Mouse (Mus musculus) left cerebral cortex, adult 11 months (tissue): ENCODE results near the gene Atp8b5.

Source experiments
- DNase-seq: peaks from one replicate; pipeline ENCODE4 v3.0.0; 2022; ENCODE audit warnings: low spot score

Gene Atp8b5

DNA sequence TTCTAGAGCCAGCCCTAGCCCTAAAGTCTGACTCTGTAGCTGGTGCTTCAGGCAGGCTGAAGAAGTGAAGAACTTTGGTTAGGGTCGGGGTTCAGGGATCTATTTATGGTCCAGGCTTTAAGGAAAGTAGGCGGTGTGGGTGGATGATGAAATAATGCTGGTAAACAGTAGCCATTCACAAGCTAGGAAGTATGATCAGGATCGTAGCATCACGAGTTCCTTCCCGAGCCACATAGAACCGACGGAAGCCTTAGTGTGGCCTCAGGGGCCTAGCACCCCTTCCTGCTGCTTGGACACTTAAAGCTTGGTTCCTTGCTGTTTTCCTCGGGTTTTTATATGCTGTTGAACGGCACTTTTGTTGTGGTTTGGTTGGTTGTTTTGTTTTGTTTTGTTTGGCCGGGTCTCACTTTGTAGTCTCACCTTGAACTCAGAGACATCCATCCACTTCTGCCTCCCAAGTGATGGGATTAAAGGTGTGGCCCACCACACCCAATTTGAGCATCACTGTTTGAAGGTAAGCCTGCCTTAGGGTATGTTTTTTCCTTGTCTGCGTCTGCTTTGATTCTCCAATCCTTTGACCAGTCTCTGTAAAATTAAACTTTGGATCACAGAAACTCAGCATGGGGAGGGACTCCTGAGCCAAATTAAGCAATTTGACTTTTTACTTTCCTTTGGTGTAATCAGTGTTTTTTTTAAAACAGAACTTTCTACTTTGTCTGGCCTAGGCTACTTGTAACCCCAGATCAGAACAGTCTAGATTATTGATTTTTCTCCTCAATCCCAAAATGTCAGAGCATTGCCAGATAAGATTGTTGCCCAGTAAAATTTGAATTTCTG, 116.5 kb downstream of the Atp8b5 start:
- DNase-seq = no peak

DNA sequence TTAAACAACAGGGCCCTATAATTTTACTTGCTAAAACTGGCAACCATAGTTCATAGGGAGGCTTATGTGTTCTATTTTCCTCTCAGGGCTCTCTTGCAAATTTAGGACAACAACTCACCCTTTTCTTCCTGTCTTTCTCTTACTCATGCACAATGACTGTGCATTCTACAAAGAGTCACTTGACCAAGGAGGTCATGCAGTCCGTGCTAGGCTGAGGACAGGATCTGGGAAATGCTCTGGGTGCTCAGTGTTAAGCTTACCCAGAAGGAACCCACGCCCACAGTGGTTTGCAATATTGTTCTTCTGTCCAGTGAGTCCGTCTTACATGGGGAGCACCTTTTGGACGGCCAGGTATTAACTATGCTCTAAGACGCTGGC, 117.1 kb downstream of the Atp8b5 start:
- no peak for DNase-seq

DNA sequence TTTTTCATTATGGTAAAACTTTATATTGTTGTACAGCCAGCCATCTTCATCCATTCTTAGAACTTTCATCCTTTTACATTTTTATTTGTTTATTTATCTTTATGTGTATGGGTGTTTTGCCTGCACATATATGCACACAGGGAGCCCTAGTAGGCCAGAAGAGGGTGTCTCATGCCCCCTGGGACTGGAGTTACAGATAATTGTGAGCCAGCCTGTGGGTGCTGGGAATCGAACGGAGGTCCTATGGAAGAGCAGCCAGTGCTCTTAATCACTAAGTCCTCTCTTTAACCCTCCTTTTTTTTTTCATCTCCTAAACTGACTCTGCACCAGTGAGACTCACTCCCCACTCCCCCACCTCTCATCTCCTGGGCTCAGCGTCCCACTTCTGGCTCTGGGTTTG, 117.6 kb downstream of the Atp8b5 start:
- no peak for DNase-seq

DNA sequence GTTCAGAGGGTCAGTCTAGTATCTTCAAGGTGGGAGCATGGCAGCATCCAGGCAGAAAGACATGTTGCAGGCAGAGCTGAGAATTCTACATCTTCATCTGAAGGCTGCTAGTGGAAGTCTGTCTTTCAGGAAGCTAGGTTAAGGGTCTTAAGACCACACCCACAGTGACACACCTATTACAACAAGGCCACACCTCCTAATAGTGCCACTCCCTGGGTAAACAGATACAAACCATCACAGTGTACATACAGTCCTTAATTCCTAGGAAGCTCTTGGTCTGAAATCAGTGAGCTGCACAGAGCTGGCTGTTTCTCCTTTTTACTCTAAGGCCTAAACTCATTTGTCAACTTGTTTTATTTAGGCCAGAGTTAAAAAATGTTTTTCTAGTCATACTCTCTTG, 120.0 kb downstream of the Atp8b5 start:
- no peak for DNase-seq

DNA sequence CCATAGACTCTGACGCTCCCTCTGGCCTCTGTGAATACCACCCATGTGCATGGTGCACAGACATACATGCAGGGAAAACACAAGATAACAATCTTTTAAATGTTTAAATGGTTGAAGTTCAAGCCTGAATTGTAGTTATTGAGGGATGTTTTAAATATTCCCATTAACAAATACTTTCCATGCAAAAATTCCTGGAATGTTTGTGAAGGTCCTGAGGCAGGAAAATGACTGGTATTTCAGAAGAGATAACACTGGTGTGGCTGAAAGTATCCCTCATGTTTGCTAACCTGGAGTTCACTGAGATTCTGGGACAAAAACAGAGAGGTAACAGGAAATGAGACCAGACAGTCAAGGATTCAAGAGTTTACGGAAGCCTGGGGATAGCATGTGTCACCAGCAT, 122.4 kb downstream of the Atp8b5 start:
- no peak for DNase-seq

DNA sequence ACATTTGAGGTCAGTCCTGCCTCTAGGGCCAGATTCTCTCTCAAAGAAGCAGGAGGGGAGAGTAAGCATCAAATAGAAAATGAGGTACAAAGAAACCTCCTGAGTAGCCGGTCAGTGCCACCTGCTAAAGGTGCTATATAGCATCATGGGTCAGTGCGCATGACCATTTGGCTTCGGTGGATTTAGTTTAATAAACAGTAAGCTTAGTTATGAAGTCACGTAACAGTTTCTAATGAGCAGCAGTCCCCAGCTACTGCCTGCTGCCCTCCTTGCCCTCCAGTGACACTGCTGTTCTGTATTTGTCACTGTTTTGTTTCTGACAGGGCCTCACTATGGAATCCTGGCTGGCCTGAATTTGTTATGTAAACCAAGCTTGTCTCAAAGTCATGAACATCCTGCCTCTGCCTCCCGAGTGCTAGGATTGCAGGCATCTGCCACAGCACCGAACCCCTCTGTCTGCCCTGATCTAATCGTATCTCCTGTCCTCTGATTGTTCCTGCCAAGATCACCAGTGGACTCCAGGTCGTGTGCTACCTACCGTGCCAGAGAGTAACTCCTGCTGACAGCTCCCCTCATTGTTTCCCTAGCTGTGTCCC, 123.0 kb downstream of the Atp8b5 start:
- no peak for DNase-seq

DNA sequence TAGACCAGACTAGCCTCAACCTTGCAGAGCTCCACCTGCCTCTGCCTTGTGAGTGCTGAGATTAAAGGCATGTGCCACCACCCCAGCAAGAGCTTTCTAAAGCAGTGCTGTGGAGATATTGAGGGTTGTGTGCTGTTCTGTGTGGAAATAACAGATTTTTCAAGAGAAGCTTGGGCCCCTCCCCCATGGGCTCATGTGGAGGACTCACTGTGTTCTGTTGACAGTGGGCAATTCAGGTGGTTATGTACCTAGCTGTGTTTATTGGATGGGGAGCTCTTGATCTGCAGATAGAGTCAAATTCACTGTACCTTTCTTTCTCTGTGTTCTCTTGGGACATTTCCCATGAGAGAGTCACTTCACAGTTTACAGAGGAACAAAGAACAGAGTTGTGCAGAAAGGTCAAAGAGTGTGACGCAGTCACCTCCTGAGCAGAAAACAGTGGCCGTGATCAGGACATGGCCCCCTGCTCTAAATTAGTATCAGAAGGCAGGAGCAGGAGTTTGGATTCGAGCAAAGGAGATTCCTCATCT, 124.6 kb downstream of the Atp8b5 start:
- no peak for DNase-seq

DNA sequence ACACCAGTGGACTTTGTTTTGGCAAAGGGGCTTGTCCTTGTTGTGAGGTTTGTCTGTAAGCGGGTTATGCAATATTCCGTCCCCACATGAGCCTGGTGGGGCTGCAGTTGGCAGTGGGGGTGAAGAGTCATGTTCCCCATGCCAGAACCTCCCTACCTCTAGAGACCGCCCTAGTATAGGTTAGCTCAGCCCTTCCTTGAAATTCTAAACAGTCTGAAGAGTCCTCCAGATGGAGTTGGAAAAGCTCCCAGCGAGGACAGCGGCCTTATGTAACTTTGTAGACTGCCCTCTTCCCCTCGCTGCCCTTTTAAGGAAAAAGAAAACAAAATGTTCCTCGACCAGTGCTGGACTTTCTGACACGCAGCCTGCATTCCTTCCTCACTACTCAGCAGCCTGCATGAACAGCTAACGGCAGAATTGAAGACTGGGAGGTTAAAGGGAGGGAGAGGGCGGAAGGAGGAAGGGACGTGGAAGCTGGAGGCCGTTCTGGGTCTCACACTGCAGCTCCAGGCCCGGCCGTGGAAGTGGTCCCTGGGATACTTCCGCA, 127.5 kb downstream of the Atp8b5 start:
- no peak for DNase-seq

DNA sequence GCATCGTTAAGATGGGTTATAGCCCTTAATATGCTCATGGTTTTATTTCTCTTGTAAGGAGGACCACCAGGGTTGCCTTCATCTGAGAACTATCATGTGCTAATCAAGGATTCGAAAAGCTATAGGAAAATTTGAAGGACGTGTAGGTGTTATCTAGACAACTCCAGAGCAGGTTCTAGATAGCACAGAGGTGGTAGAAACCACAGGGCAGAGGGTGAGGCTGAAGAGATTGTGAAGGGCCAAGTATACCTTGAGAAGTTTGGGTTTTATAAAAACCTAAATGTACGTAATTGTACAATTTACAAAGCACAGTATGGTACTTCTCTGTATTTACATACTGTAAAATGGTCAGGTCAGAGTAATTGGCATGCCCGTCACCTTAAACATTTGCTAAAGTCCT, 128.2 kb downstream of the Atp8b5 start:
- no peak for DNase-seq

DNA sequence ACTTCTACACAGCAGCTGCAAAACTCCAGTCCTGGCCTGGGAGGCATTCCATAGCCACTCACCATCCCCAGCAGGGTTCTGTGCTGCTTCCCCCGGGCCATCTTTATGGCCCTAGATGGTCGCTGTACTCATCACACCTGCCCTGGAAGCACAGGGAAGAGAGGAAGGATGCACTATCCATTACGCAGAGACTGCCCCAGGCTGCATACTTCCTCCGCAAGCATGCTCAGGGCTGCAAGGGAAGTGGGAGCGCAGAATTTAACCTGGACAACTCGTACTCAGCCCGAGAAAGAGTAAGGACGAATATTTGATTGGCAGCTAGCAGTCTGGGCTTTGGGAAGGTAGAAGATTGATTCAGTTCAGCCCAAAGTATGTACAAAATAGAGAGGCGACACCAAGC, 128.9 kb downstream of the Atp8b5 start:
- no peak for DNase-seq

DNA sequence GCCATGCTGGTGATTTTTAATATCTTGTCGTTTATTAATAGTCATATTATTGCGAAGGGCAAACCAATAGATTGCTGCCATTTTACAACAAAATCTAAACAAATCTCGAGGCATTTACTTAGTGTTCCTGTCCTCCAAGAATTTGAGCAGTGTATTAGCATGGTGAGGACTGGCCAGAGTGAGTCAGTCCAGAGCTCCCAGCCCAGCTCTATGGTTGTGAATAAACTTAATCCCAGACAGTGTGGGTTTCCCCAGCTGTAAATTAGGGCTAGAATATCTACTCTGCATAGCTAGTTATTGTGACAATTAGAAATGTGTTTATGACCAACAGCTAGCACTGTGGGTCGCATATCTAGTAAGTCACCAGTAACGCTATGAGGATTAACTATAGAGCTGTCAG, 129.4 kb downstream of the Atp8b5 start:
- no peak for DNase-seq

DNA sequence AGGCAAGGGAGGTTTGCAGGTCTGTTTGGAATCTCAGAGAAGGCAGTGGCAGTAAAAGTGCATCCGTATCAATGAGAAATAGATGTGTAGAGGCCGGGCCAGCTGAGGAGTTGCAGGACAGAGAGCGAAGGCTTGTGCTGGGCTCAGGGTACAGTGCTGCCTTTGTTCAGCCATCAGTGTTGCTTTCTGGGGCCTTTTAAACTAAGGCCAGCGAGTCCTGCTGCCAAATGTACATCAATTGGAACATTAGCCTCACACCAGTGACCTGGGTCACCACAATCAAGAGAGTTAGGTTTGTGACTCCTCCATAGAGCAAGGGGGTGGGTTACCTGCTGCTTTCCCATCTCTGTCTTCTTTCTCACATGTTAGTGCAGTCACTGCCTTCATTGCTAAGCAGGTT, 131.1 kb downstream of the Atp8b5 start:
- DNase-seq = no peak

DNA sequence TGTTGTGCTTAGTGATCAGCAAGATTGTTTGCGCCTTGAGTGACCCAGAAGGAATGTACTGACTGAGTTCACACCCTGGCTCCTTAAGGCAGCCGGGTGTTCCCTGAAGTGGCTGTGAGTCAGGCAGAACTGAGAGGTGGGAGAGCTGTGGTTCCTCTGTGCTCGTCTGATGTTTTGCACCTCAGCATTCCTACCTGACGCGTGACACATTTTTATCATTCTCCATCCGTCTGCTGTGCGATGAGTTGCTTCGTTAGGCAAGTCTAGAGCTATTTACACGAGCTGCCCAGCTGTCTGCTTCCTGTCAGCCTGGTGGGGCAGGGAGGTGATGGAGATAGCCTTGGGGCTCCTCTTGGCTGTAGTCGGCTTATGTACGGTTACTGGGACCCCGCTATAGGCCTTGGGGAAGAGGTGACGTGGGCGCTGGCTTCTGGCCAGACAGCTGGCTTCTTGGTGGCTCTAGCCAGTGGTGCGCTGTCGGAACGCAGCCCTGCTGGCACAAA, 131.9 kb downstream of the Atp8b5 start:
- no peak for DNase-seq

DNA sequence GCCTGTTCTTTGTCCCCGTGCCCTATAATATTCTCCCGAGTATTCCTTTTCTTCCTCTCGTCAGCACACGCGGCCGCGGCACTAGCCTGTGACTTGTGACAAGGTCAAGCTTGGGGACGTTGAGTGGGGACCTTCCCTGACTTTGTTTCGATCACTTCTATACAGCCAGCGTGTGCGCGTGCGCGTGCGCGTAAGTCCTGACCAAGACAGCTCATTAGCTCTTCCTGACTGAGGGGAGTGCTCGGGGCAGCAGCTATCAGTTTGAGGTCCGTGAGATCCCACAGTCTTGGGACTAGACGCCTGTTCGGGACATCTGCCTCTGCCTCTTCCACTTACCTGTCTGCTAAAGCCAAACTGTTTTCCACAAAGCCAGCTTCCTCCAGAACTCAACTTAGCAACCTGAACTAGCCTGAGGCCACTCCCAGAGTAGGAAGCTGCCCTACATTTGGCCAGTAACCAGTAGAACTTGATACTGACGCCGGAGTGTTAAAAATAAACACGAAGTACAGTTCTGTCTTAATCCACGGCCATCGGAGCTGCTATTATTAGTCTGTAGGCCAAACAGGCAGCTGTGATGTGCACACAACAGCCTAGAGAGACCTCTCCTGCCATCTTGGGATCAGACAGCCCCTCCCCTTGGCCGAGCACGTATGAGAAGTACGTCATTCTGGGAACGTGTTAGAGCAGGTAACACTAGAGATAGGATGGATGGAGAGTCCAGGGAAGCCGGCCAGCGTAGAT, 132.6 kb downstream of the Atp8b5 start:
- DNase-seq = no peak

DNA sequence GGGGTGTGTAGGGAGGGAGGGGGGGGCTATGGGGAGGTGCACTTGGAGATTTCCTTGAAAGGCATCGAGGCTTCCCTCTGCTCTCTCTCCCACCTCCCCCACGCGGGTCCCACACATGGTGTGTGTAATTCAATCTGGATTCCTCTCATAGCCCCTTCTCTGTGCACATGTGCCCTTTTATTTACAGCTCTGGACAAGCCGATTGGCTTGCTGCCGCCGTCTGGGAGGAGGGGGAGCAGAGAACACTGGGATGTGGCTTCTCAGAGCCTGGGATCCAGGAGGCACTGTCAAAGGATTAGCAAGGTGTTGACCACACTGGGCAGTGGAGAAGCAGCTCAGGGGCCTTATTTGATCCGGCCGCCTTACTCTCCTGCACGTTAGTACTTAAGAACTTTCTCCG, 134.0 kb downstream of the Atp8b5 start:
- DNase-seq = no peak

DNA sequence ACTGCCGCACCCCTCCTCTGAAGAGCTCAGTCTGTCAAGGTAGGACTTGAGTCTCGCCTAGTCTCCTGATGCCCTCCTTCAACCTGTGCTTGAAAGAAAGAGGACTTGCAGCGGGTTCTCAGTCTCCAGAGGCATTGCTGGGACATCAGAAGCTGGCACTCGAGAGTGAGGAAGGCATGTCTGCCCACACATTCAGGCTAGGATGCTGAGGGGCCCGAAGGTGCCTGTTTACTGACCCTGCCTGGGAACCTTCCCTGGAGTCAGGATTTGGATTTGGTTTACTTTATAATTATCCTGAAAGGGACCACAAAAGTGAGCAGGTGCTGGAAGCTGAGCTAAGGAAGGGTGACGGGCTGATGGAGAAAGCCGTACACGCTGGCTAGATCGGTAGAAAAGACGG, 134.5 kb downstream of the Atp8b5 start:
- no peak for DNase-seq

DNA sequence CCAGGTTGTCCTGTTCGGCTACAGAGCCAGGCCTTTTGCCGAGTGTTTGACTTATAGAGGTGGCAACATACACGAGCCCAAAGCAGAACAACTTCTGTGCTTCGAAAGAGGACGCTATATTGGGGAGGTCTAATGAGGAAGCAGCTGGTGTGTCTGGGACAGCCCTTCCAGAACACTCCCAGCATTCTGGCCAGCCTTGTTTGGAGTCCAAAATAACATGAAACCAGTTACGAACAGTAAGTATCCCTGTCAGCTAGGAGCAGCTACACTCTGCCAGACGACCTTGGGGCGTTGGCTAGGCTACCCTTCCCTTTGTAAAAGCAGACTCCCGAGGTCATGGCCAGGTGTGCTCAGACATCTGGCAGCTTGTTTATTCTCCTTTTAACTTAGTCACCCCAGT, 135.3 kb downstream of the Atp8b5 start:
- DNase-seq = no peak

DNA sequence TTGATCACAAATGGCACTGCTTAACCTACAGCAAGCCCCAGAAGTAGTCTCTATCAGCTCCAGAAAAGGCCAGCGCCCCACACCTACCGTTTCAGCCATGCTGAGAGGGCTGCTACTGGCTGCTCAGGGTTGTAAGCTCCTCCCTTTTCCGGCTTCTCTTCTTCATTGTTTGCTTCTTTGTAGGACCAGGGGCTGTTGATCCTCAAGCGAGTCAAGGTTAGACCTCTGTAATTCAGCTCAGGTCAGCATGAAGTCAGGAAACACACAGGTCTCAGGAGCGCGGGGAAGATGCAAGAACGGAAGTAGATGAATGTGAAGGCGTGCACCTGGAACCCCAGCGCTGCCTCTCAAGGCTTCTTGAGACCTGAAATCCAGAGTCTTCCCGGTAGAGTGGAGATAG, 137.7 kb downstream of the Atp8b5 start:
- no peak for DNase-seq

DNA sequence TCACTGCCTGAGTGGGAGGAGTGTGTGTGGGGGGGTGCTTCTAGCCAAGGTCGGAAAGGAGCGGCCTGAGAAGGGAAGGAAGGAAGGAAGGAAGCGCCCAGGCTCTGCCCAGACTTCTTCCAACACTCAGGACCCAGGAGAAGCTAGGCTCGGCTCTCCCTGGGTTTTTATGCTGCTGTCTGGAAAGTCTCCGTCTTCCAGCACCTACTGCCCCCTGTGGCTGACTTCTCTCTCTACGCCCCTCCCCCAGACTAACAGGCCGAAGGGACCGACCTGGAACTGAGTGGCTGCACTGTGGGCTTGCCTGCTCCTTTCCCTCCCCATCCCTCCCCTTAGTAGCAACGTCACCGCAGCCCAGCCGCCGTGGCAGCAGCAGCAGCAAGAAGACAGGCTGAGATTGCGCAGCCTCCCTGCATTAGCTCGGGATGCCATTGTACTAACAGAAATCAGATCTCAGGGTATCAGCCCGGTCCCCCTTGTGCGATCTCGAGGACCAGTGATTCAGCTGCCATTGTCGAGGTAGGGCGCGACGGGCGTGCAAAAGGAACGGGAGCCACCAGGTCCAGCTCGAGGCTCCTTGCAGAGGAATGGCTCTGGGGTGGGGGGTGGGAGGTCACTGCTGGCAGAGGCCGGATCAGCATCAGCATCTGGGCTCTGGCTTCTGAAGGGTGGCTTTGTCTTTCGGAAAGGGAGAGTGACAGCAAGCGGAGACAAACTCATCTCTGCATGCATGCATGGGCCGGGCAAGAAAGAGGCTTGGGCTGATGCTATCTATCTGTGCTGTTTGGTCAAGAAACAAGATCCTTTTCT, 139.4 kb downstream of the Atp8b5 start:
- no peak for DNase-seq

DNA sequence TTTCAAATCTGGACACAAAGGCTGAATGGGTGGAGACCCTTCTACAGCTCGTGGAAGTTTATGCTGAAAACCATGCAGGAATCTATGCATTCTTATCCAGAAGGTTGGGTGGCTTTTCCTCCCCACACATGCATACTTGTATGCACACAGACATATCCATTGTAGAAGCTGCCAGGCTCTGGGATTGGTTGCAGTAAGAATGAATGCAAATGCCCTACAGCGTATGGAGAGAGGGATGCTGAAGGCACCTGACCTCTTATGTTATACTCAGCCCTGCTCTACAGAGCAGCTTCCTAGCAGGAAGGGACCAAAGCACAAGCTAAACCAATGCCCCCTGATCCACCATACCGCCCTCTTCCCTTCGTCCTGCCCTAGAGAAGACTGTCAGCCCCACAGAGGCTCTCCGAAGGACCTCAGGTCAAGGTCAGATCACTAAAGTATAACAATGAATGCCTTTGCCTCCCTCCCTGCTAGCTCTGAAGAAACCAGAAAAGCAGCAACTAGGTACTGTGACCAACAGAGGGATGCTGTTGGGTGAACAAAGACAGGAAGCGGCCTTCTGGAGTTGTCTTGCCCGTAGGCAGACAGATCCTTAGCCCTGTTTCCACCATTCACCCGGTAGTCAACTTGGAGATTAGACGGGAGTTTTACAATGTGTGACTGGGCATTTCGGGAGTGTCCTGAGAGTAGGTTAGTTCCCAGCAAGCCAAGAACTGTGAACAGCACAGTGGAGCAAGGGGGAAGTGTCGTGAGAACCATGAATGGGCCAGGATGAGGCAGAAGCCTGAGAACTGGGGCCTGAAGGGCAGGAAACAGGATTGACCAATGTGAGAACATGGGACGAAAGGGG, 140.3 kb downstream of the Atp8b5 start:
- DNase-seq = no peak

DNA sequence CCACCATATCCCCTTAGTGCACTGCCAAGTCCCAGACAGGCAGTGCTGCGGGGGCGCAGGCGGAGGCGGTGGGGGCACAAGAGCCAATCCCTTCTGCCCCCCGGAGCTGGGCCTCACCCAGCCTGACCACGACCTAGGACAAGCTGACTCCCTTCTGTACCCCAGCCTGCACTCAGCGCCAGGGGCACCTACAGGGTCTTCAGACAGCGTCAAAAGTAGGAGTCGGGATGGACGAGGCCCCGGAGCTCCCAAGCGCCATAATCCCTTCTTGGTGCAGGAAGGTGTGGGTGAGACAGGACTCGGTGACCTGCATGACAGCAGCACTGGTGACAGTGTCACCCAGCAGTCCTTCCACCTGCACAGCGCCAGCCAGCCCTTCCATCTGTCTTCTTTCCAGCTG, 147.8 kb downstream of the Atp8b5 start:
- DNase-seq = no peak
